Mouse (Mus musculus) brain, embryonic 14.5 days (tissue): Measurements from ENCODE around the gene Fxyd7. TPM values are rescaled to one million over a fixed set of nuclear protein-coding genes. Genes with fewer than 3 reads are reported as not detected.

Source experiments
- DNase-seq: peaks from one replicate; pipeline ENCODE4 v3.0.0-alpha.2; 2011; ENCODE audit warnings: low read depth
- CTCF ChIP-seq: fragments of 200-500 bp; IDR thresholded peaks from 2 replicates; pipeline ENCODE4 v1.5.1; 2012; ENCODE audit warnings: inconsistent platforms, mild to moderate bottlenecking, moderate library complexity, borderline replicate concordance; ENCODE audit not compliant: insufficient read depth, insufficient read length; ENCODE audit errors: extremely low read depth
- POLR2A ChIP-seq: fragments of 200-500 bp; IDR thresholded peaks from 2 replicates; pipeline ENCODE4 v1.6.1; 2012; ENCODE audit warnings: mild to moderate bottlenecking, inconsistent platforms, borderline replicate concordance; ENCODE audit not compliant: poor library complexity, insufficient read depth, insufficient read length, severe bottlenecking; ENCODE audit errors: extremely low read depth
- polyA plus RNA-seq: library from polyadenylated mRNA; depleted of rRNA; stranded (reverse); fragments of >200 nt; gene quantifications from 2 replicates; pipeline ENCODE4 v1.2.3, GENCODE M21; 2012

Fxyd7 gene
- polyA plus RNA-seq, 1 experiment, result 74.4 TPM

DNA sequence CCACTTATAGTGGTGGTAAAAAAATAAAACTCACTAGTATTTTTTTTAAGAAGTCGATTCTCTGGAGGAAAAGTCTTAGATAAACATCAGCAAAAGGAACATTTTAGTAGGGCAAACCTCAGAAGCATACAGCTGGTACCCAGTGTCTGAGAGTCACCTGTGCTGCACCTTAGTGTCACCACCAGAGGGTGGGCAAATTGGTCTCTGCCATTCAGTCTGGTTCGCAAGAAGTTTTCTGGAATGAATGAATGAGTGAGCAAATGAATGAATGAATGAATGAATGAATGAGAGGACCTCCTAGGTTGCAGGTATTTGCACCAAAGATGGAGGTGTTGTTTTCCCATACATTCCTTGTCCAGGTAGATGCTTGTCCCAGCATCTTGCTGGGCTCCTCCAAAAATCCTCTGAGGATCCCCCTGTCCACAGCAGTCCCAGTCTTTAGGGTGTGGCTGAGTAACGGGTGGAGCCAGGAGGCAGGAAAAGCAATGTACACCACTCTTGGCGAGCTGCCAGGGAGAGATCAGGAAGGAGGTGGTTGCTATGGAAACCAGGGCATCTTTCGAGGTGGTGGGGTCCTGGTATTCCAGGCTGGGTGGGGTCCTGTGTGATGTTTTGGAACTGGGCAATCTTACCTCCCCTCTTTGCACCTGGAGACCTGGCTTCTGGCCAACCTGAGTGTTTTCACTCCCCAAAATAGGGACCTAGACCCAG is 2.0 kb downstream of the Fxyd7 start:
- TF ChIP-seq CTCF (no peak; the same call in 1 of the 2 replicates), POLR2A (no peak)
- DNase-seq, result peak; percentile 71

DNA sequence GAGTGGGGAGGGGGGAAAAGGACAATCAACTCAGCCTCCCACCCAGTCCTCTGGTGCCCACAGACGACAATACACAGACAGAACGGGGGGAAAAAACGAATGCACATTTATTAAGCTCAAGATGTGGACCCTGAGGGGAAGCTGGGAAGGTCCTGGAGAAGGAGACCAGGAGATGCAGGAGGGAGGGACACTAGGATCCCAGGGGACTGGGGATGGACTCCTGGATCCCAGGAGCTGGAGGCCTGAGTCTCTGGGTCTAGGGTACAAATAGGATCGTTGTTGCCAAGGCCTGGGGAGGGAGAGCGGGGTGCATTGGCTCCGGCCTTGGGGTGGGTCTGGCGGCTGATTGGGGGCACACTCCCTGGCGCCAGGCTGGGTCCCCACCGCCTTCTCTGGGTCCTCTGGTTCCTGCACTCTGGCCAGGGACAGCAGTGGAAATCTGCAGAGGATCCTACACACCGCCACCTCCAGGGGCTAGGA is 8.8 kb downstream of the Fxyd7 start, which contains the start of gene Fxyd5:
Gene Fxyd5 (minus strand): TSS at position 51 of the 480 bp plus-strand sequence.
- no peak for TF ChIP-seq POLR2A
- no peak for TF ChIP-seq CTCF

DNA sequence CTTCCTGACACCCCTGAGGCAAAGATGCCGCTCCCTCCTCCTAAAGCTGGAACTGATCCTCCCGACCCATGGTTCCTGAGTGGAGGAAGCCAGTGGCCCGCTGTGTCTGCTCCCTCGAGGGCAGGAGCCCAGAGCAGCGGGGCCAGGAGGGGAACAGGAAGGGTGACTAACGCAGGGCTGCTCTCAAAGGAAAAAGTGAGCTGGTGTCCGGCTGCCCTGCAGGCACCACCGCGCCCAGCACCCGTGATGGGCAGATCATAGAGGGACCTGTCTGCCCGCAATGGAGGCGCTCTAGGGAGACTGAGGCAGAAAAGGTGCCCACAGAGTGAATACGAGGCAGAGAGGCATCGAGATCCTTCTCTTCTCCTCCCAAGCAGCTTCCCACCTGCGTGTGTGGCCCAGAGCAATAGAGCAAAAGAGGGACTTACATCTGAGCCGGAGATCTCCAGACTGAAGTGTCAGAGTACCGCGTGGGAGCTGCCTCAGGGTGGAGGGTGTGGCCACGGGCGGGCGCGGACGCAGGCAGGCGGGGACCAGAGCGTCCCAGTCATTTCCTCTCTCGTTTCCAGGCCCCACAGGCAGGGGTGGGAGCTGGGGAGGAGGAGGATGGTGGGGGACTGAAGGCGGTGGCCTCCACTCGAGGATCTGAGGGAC is 9.5 kb downstream of the Fxyd7 start:
- no peak for DNase-seq
- no peak for TF ChIP-seq CTCF

More for the DNA sequence above, 8.8 kb downstream of the Fxyd7 start, which contains the start of gene Fxyd5:
- DNase-seq, result no peak

DNA sequence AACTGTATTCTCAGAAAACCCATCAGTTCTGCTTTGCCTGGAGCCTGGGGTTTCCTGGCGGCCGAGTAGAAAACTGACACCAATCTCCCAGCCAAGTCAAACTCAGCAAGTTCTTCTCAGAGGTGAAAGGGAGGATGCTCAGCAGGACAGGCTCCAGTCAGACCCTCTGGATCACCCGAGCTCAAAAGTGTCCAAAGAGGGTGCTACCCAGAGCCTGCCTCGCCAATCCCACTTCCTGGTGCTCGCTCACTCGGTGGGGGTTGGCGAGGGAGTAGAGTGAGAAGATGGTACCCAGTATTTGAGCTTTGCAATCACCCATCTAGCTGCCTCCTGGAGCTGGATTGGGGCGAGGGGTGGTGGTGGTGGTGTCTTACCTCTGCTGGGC is 10.3 kb downstream of the Fxyd7 start:
- DNase-seq, result no peak
- TF ChIP-seq CTCF (no peak), POLR2A (no peak)

DNA sequence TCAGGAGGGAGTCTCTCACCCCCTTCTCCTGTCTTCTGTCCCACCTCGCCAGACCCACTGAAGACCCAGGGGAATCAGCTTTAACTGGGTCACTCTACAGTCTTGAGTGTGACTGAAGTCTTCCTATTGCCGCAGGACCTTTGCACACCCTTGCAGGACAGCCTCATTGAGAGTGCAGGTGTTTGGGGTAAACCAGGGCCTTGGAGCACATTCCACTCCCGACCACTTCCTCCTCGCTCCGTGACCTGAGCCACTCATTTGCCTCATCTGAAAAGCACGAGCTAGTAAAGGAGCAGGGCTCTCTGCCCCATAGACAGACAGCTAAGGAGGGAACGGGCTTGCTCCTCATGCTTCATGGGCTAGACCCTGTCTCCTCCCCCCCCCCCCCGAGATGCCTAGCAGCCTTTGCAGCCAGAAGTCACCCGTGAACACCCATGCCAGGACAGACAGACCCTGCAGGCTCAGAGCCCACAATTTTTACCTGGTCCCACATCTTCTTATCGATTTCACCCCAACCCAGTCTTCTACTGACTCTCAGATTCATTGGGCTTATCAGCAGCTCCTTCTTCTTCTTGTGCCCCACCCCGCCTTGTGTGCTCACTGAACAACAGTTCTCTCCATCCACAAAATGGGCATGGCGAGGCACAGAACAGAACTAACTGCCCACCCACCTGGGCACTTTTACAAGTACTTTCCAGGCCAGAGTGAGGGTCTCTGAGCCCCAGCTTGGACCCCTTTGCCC is 10.8 kb downstream of the Fxyd7 start:
- no peak for TF ChIP-seq CTCF

DNA sequence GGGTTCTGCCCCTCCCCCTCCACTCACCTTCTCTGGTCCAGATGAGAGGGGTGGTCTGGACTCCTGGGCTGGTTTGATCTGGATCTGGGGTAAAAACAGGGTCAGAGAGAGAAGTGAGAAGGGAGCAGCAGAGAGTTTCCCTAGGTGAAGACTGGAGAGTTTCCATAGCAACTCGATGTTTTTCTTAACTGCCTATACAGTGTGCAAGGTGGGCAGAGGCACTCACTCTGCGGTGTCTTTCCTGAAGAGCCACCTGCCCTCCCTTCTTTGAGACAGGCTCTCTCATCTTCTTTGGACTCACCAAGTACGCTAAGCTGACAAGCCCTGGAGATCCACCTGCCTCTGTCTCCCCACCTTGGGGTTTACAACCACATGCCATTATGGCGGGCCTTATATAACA is 12.3 kb downstream of the Fxyd7 start:
- TF ChIP-seq CTCF (no peak), POLR2A (no peak)
- no peak for DNase-seq

More for the DNA sequence above, 10.8 kb downstream of the Fxyd7 start:
- DNase-seq, result no peak

DNA sequence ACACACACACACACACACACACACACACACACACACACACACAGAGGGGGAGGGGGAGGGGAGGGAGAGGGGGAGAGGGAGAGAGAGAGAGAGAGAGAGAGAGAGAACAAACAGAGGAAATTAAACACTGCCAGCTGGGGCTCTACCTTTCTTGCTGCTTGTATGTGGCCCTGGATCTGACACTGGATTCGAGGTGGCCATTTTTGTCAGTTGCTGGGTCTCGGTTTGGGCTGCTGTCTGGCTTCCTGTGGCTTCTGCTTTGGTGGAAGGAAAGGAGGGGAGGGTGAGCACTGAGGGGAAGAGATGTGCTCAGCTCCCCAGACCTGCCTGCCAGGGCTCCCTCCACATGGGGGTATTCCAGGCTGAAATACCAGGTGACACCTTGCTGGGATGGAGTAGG is 13.6 kb downstream of the Fxyd7 start:
- TF ChIP-seq CTCF (no peak), POLR2A (no peak)
- DNase-seq, result no peak

DNA sequence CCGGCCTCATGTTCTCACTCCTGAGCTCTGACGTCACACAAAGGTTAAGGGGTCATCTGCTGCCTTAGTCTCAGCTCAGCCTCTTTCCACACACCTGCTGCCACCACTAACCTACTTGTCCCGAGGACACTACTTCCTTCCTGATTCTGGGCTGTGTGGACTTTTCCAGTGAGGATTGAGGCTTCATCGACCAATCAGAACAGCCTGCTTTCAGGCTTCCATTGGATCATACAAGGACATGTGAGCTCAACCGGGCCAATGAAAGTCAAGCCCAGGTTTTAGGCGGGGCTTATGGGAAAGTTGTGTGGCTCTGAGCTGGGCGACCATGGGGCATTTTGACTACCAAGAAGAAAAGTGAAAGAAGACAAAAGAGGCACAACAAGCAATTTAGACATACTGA is 14.3 kb downstream of the Fxyd7 start:
- TF ChIP-seq POLR2A (no peak), CTCF (no peak)
- DNase-seq, result no peak

DNA sequence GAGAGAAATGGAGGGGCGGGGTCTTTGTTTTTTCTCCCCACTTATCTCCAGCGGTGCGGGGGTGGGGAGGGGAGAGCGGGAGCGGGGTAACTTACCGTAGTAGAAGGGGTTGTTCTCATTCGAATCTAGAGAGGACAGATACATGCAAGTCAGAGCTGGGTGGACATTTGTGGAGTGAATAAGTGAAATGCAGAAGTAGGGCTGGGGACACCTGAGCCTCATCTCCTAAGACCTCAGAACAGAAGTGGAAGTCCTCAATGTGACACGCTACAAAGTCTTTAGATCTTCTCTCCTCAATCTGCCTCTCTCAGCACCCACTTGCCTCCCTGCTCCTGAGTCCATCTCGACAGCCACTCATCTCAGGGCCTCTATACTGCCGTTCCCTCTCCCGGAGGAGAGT is 16.0 kb downstream of the Fxyd7 start:
- TF ChIP-seq CTCF (no peak), POLR2A (no peak)
- no peak for DNase-seq

DNA sequence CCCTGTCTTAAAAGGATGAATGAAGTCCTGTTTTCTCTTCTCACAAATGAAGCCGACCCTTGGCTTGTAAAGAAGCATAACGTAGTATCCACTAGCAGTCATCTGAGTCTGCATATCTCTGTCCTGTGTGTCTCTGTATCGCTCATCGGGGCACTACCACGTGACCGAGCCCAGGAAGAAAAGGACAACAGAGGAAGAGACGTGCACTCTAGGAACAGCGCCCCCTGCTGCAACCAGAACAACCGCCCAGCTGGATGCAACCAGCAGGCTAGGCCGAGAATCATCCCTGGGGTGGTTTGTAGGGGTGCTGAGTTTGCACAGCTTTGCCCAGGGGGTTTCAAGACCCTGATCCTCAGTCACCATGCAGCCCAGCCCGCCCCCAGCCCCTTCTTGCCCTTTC is 16.5 kb downstream of the Fxyd7 start:
- DNase-seq, result no peak
- TF ChIP-seq CTCF (peak; percentile 30; the same call in 1 of the 2 replicates), POLR2A (no peak)

DNA sequence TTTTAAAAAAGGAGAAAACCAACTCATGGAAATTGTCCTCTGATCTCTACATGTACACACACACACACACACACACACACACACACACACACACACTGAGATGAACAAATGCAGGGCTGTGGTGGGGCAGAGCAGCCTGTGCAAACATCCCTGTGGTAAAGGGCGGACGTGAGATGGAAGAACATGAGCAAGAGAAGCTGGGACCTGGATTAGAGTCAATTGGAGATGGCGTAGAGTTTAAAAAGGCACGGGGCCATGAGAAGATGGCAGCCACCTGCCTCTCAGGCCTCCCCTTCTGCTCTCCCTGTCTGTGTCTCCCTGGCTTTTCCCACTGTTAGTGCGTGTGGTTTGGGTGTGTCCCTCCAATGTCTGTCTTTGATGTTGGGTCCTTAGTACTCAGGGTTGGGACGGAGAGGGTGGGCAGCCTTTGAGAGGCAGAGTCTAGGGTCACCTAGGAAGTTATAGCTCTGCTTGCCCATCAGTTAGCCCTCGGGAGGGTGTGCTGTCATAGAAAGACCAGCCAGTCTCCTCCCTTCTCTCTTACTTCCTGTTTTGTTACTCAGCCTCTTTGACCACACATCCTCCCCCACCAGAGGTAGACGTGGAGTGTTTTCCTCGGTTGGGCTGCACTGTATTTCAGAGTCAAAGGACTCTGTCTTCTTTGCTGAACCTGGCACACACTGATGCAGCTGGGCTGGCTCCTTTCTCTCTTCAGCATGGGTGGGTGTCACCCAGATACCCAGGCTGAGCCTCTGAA is 17.7 kb downstream of the Fxyd7 start:
- TF ChIP-seq CTCF (no peak), POLR2A (no peak)
- no peak for DNase-seq
